Mouse (Mus musculus): ENCODE results near the gene Edaradd. TPM values are rescaled to one million over a fixed set of nuclear protein-coding genes. Genes with fewer than 3 reads are reported as not detected.
A peak's percentile ranks its signal among the peaks of the same experiment; 100 is the strongest.

Gene Edaradd
- polyA plus RNA-seq (2015; fragmentation: Nextera tagmentation; extraction: Ambion mirVana), result 1.4 and 1.5 TPM in 2 replicates

- H3K27ac ChIP-seq, result no peak within 1 kb of the TSS
- peaks cover 13% of the 10 kb centered on the region for H3K4me1 ChIP-seq
- H3K4me3 ChIP-seq, result peak within 1 kb of the TSS; percentile 53
- under 1% methylated on average over 35 of the region's 35 CpGs for WGBS
- no peaks in the 10 kb centered on the region for H3K36me3 ChIP-seq (replicated peaks)
- peaks cover 10% of the 10 kb centered on the region; the same call in 1 of the 2 replicates for H3K27me3 ChIP-seq (replicated peaks)
- peak within 1 kb of the TSS; percentile 99 for H3K4me2 ChIP-seq
- no peaks in the 10 kb centered on the region for H3K9me3 ChIP-seq
- peak within 1 kb of the TSS; percentile 55 for H3K9ac ChIP-seq
- ATAC-seq (replicated peaks), result peak; percentile 82
Measured at GRCm38 (mm10) chr13:12519955-12520584, at the start of gene Edaradd. Gene Edaradd (minus strand): TSS chr13:12520438.

DNA sequence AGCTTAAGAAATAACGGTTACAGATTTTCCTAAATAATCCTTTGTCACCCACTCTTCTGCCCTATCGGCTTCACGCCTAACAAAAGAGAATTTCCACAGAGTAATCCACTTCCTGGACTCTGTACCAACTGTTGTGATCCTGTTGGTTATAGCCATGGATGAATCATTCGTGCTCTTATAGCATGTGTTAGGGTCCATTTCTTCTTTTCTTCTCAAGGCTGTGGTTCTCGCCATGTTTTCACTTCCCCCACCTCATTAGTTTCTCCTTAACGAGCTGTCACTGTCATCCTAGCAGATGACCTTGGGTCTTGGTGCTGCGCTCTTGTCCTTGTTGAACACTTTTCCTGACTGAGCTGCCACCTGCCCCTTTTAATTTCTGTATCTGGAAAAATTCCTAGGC, 49.5 kb upstream of the Edaradd start:
- H3K9me3 ChIP-seq, result no peaks in the 10 kb centered on the region
- H3K4me1 ChIP-seq, result peaks cover 14% of the 10 kb centered on the region
- no peak overlapping the region for H3K9ac ChIP-seq
- no peaks in the 10 kb centered on the region for H3K36me3 ChIP-seq (replicated peaks)
- no peak overlapping the region for H3K4me2 ChIP-seq
- no peak for ATAC-seq (replicated peaks)
- no peaks in the 10 kb centered on the region for H3K27me3 ChIP-seq (replicated peaks)
- H3K4me3 ChIP-seq, result no peak overlapping the region
- WGBS, result 78% methylated on average over 7 of the region's 7 CpGs
- no peak overlapping the region for H3K27ac ChIP-seq

- no peak overlapping the region for H3K9ac ChIP-seq
- H3K4me2 ChIP-seq, result no peak overlapping the region
- peaks cover 14% of the 10 kb centered on the region for H3K4me1 ChIP-seq
- WGBS, result 69% methylated on average over 9 of the region's 9 CpGs
- H3K27ac ChIP-seq, result no peak overlapping the region
- H3K27me3 ChIP-seq (replicated peaks), result 0 out of 2 replicates have a peak, but pooled peaks cover 5% of the 10 kb centered on the region
- no peaks in the 10 kb centered on the region for H3K9me3 ChIP-seq
- H3K4me3 ChIP-seq, result no peak overlapping the region
- no peak for ATAC-seq (replicated peaks)
- no peaks in the 10 kb centered on the region for H3K36me3 ChIP-seq (replicated peaks)
Measured at GRCm38 (mm10) chr13:12568597-12569469, 48.6 kb upstream of the Edaradd start.

- Histone ChIP-seq H3K9ac (no peak overlapping the region), H3K4me1 (peaks cover 14% of the 10 kb centered on the region), H3K27me3 (replicated peaks) (peaks cover 8% of the 10 kb centered on the region; the same call in 1 of the 2 replicates), H3K4me3 (no peak overlapping the region), H3K27ac (no peak overlapping the region), H3K4me2 (no peak overlapping the region), H3K9me3 (no peaks in the 10 kb centered on the region), H3K36me3 (replicated peaks) (no peaks in the 10 kb centered on the region)
- 84% methylated on average over 1 of the region's 1 CpGs for WGBS
- ATAC-seq (replicated peaks), result no peak
Measured at GRCm38 (mm10) chr13:12567936-12568335, 47.7 kb upstream of the Edaradd start.

DNA sequence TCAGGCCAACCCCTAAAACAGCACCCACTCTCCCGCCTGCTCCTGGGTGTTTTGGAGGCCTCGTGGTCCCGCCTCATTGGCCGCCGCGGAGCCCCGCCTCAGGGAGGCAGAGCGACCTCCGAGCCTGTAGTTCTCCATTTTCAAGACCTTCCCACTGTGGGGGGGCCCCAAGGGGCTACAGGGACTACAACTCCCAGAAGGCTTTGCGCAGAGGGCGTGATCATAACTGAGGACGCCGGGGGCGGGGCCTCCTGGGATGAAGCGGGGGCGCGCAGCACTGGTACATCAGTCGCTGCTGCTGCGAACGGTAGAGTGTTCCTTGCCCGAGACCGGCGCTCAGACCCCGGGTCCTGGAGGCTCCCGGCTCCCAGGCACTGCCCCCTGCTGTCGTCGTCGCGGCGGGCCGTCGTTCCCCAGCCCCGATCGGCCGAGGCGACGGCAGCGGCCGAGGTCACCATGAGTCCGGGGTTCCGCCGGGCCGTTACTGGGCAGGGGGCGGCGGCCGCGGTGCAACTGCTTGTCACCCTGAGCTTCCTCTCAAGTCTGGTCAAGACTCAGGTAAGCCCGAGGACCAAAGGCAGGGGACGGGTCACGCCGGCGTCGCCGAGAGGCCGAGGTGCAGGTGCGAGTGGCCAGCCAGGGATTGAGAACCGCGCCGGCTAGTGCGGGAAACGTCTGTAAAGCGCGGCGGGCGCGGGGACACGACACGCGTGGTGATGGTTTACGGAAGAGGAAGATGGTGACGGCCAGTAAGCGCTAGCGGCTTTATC, 45.6 kb upstream of the Edaradd start, which contains the start of gene Ero1lb:
Ero1lb (plus strand) TSS at position 254 of the 770 bp plus-strand sequence.
- WGBS, result under 1% methylated on average over 73 of the region's 73 CpGs
- Histone ChIP-seq H3K4me1 (peaks cover 14% of the 10 kb centered on the region), H3K27me3 (replicated peaks) (peaks cover 8% of the 10 kb centered on the region; the same call in 1 of the 2 replicates), H3K36me3 (replicated peaks) (no peaks in the 10 kb centered on the region), H3K9me3 (no peaks in the 10 kb centered on the region), H3K27ac (peak within 1 kb of the TSS; percentile 60), H3K9ac (peak within 1 kb of the TSS; percentile 72), H3K4me3 (peak within 1 kb of the TSS; percentile 86), H3K4me2 (peak within 1 kb of the TSS; percentile 58)
- ATAC-seq (replicated peaks), result peak; percentile 98

- peaks cover 8% of the 10 kb centered on the region; the same call in 1 of the 2 replicates for H3K27me3 ChIP-seq (replicated peaks)
- WGBS, result 87% methylated on average over 4 of the region's 4 CpGs
- no peak for ATAC-seq (replicated peaks)
- no peaks in the 10 kb centered on the region for H3K36me3 ChIP-seq (replicated peaks)
- H3K27ac ChIP-seq, result no peak overlapping the region
- no peaks in the 10 kb centered on the region for H3K9me3 ChIP-seq
- no peak overlapping the region for H3K4me3 ChIP-seq
- H3K4me1 ChIP-seq, result peaks cover 14% of the 10 kb centered on the region
- no peak overlapping the region for H3K9ac ChIP-seq
- no peak overlapping the region for H3K4me2 ChIP-seq
Measured at GRCm38 (mm10) chr13:12562256-12562655, 42.0 kb upstream of the Edaradd start.

DNA sequence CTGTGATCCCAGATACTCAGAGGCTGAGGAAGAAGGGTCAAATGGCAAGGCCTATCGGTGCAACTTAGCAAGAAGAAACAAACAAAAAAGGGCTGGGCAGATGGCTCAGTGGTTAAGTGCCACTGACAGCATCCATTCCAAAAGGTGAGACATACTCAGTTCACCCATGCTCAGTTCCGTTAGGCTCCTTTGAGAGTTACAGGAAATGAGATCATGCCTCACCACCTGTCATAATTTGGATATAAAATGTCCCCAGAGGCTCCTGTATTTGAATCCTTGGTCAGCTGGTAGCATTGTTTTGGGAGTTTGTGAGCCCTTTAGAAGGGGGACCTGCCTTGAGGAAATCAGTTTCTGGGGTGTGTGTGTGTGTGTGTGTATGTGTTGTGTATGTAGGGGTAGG, 41.5 kb upstream of the Edaradd start:
- H3K4me3 ChIP-seq, result no peak overlapping the region
- H3K4me2 ChIP-seq, result no peak overlapping the region
- no peaks in the 10 kb centered on the region for H3K36me3 ChIP-seq (replicated peaks)
- H3K9ac ChIP-seq, result no peak overlapping the region
- no peak for ATAC-seq (replicated peaks)
- WGBS, result 75% methylated on average over 2 of the region's 2 CpGs
- H3K27me3 ChIP-seq (replicated peaks), result peaks cover 8% of the 10 kb centered on the region; the same call in 1 of the 2 replicates
- H3K9me3 ChIP-seq, result no peaks in the 10 kb centered on the region
- no peak overlapping the region for H3K27ac ChIP-seq
- peaks cover 9% of the 10 kb centered on the region for H3K4me1 ChIP-seq

GRCm38 (mm10) chr13:12559462-12560120, 39.4 kb upstream of the Edaradd start:
- ATAC-seq (replicated peaks), result no peak
- Histone ChIP-seq H3K9ac (no peak overlapping the region), H3K9me3 (no peaks in the 10 kb centered on the region), H3K36me3 (replicated peaks) (no peaks in the 10 kb centered on the region), H3K4me3 (no peak overlapping the region), H3K4me1 (no peaks in the 10 kb centered on the region), H3K4me2 (no peak overlapping the region), H3K27ac (no peak overlapping the region), H3K27me3 (replicated peaks) (peaks cover 7% of the 10 kb centered on the region; the same call in 1 of the 2 replicates)
- WGBS, result 20% methylated on average over 6 of the region's 6 CpGs

DNA sequence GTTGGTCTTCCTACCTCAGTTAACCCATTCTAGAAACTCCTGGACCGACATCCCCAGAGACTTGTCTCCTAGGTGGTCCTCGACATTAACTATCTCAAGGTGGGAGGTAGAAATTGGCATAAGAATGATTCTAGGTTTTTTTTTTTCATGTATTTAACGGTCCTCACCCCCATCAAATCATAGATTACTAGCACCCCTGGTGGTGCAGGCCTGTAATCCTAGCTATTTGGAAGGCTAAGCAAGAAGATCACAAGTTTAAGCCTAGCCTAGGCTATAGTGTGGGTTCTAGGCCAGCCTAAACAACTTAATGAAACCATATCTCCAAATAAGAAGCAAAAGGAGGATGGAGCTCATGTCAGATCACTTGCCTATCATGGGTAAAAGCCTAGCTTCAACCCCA, 38.8 kb upstream of the Edaradd start:
- Histone ChIP-seq H3K27me3 (replicated peaks) (peaks cover 3% of the 10 kb centered on the region; the same call in 1 of the 2 replicates), H3K9me3 (no peaks in the 10 kb centered on the region), H3K9ac (no peak overlapping the region), H3K4me2 (no peak overlapping the region), H3K36me3 (replicated peaks) (no peaks in the 10 kb centered on the region), H3K4me3 (no peak overlapping the region), H3K4me1 (no peaks in the 10 kb centered on the region), H3K27ac (no peak overlapping the region)
- WGBS, result 46% methylated on average over 3 of the region's 3 CpGs
- no peak for ATAC-seq (replicated peaks)

DNA sequence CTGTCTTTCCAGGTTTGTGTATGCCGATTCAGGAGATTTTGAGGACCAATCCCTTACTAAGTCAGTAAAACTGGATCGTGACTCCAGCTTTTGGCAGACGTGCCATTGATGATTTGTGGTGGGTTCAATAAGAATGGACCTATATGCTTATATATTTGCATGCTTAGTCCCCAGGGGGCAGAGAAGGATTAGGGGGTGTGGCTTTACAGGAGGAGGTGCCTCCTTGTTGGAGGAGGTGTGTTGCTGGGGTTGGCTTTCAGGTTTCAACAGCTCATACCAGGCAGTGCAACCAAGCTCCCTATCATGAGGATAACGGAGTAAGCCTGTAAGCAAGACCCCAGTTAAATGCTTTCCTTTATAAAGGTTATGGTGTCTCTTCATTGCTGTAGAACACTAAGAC, 34.0 kb upstream of the Edaradd start:
- WGBS, result 64% methylated on average over 4 of the region's 4 CpGs
- Histone ChIP-seq H3K27ac (no peak overlapping the region), H3K9me3 (no peaks in the 10 kb centered on the region), H3K27me3 (replicated peaks) (0 out of 2 replicates have a peak, but pooled peaks cover 3% of the 10 kb centered on the region), H3K4me1 (no peaks in the 10 kb centered on the region), H3K9ac (no peak overlapping the region), H3K36me3 (replicated peaks) (no peaks in the 10 kb centered on the region), H3K4me3 (no peak overlapping the region), H3K4me2 (no peak overlapping the region)
- ATAC-seq (replicated peaks), result no peak

GRCm38 (mm10) chr13:12543880-12544568, 23.8 kb upstream of the Edaradd start:
- Histone ChIP-seq H3K9ac (no peak overlapping the region), H3K4me1 (peaks cover 18% of the 10 kb centered on the region), H3K9me3 (no peaks in the 10 kb centered on the region), H3K27ac (no peak overlapping the region), H3K36me3 (replicated peaks) (no peaks in the 10 kb centered on the region), H3K4me2 (no peak overlapping the region), H3K27me3 (replicated peaks) (0 out of 2 replicates have a peak, but pooled peaks cover 7% of the 10 kb centered on the region), H3K4me3 (no peak overlapping the region)
- 90% methylated on average over 8 of the region's 8 CpGs for WGBS
- ATAC-seq (replicated peaks), result no peak

All from midbrain, embryonic 15.5 days (tissue).